Mouse (Mus musculus): ENCODE results near the gene AL732309.1.

DNA sequence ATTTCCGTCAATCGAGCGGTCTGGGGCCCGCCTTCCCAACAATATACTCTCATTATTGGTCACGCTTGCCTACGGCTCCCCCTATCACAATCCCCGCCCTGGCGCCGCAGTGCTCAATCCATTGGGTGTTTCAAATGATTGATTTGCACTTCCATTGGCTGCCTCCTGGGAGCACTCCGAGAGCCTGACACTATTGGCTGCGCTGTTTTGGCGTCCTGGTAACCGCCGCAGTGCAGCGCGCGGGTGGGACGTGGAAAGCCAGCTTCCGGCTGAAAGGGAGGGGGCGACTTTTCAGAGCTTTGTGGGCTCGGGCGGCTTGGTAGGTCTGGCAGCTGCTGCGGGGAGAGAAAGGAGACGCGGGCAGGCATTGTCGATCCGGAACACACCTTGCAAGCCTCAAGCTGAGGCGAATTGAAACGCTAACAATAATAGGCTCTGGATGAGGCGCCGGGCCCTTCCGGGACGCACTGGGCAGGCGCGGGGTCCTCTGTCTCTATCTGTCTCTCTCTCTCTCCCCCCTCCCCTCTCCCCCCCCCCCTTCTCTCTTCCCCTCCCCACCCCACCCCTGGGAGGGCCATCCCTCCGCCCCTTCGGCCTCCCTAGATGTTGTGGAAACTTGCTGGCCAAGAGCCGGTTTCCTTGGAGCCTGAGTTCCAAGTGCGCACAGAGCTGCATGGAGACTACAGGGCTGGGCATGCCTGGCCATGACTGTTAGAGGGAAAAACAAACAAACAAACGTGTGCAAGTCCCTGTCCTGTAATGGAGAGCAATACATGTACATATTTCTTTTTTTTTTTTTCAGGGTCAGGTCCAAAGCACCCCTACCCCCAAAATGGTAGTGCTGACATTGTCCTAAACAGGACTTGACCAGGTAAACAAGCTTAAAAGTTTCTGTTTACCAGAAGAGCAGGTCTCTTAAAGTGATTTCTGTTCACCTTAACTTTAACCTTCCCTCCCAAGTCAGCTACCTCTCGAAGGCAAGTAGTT is 21.6 kb downstream of the AL732309.1 start:
- TF ChIP-seq CTCF (IDR thresholded peaks at IDR 0.05; ENCODE audit: low read depth, low read length) = no peak
- peak; percentile 67; the same call in 1 of the 2 replicates for TF ChIP-seq POLR2A (IDR thresholded peaks at IDR 0.05; ENCODE audit: extremely low read depth, insufficient read depth, low read length)
